Mouse (Mus musculus): ENCODE results near the gene Pcyt2. TPM values are rescaled to one million over a fixed set of nuclear protein-coding genes. Genes with fewer than 3 reads are reported as not detected.

Pcyt2 gene
- polyA plus RNA-seq, 1 experiment: 51.5 TPM

- Histone ChIP-seq H3K79me2 (ENCODE audit: control insufficient read depth, insufficient read depth) (peaks cover 45% of the 10 kb centered on the region), H3K27me3 (ENCODE audit: control insufficient read depth, insufficient read depth, insufficient read length) (no peaks in the 10 kb centered on the region), H3K36me3 (ENCODE audit: control insufficient read depth, insufficient read depth) (peaks cover 73% of the 10 kb centered on the region), H3K4me3 (ENCODE audit: insufficient read depth, poor library complexity, severe bottlenecking) (no peak overlapping the region), H3ac (ENCODE audit: control insufficient read depth, insufficient read length, low read depth) (no peak overlapping the region), H3K79me3 (ENCODE audit: low read depth) (peaks cover 24% of the 10 kb centered on the region)
- no peak for TF ChIP-seq CEBPB (IDR thresholded peaks at IDR 0.05; ENCODE audit: low read depth)
- no peak for TF ChIP-seq MYOG (IDR thresholded peaks at IDR 0.05; ENCODE audit: control insufficient read depth, extremely low read depth, insufficient read length)
- TF ChIP-seq USF1 (IDR thresholded peaks at IDR 0.05; ENCODE audit: low read depth): no peak
- TF ChIP-seq CTCF (IDR thresholded peaks at IDR 0.05; ENCODE audit: control insufficient read depth, insufficient read depth, insufficient read length): no peak
- TF ChIP-seq MAX (IDR thresholded peaks at IDR 0.05): no peak
- TF ChIP-seq MYOD1 (IDR thresholded peaks at IDR 0.05; ENCODE audit: control insufficient read depth, insufficient read length, low read depth): no peak
- TF ChIP-seq FOSL1 (IDR thresholded peaks at IDR 0.05; ENCODE audit: insufficient read depth, low read length, poor library complexity, severe bottlenecking): no peak
Measured at GRCm38 (mm10) chr11:120582268-120582981, 35.3 kb downstream of the Pcyt2 start.

GRCm38 (mm10) chr11:120581490-120582267 is 36.1 kb downstream of the Pcyt2 start, which contains the start of gene Arhgdia:
Arhgdia (minus strand) TSS chr11:120581624.
- H3K4me3 ChIP-seq (ENCODE audit: insufficient read depth, poor library complexity, severe bottlenecking): peak within 1 kb of the TSS; percentile 97
- H3K79me2 ChIP-seq (ENCODE audit: control insufficient read depth, insufficient read depth): peaks cover 45% of the 10 kb centered on the region
- peak within 1 kb of the TSS; percentile 69 for H3ac ChIP-seq (ENCODE audit: control insufficient read depth, insufficient read length, low read depth)
- peak; percentile 14 for TF ChIP-seq CTCF (IDR thresholded peaks at IDR 0.05; ENCODE audit: control insufficient read depth, insufficient read depth, insufficient read length)
- peak; percentile 99 for TF ChIP-seq MAX (IDR thresholded peaks at IDR 0.05)
- no peak for TF ChIP-seq CEBPB (IDR thresholded peaks at IDR 0.05; ENCODE audit: low read depth)
- H3K36me3 ChIP-seq (ENCODE audit: control insufficient read depth, insufficient read depth): peaks cover 73% of the 10 kb centered on the region
- no peaks in the 10 kb centered on the region for H3K27me3 ChIP-seq (ENCODE audit: control insufficient read depth, insufficient read depth, insufficient read length)
- H3K79me3 ChIP-seq (ENCODE audit: low read depth): peaks cover 24% of the 10 kb centered on the region

DNA sequence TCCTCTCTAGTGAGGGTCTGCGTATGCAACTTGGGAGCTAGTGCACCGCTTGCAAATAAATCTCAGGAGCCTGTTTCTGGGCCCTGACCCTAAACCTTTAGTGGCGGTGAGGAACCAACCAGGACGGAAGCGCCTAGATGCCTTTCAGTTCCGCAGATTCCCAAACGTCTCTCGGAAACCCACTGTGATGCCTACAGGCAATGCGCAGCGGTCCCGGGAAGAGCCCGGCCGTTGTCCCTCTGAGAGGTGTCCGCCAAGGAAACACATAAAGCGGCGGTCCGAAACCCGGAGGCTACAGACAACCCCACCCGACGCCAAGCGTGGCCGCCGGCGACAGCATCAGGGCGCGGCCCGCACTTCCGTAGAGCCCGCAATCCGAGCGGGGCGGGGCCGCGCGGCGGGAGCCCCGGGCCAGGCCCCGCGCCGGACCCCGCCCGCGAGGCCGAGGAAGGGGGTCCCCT is 36.8 kb downstream of the Pcyt2 start:
- Histone ChIP-seq H3K4me3 (ENCODE audit: insufficient read depth, poor library complexity, severe bottlenecking) (peak overlapping the region; percentile 97), H3ac (ENCODE audit: control insufficient read depth, insufficient read length, low read depth) (peak overlapping the region; percentile 69), H3K79me3 (ENCODE audit: low read depth) (peaks cover 24% of the 10 kb centered on the region), H3K79me2 (ENCODE audit: control insufficient read depth, insufficient read depth) (peaks cover 45% of the 10 kb centered on the region), H3K36me3 (ENCODE audit: control insufficient read depth, insufficient read depth) (peaks cover 72% of the 10 kb centered on the region), H3K27me3 (ENCODE audit: control insufficient read depth, insufficient read depth, insufficient read length) (no peaks in the 10 kb centered on the region)
- TF ChIP-seq MAX (IDR thresholded peaks at IDR 0.05) (no peak), MYOD1 (IDR thresholded peaks at IDR 0.05; ENCODE audit: control insufficient read depth, insufficient read length, low read depth) (no peak), CEBPB (IDR thresholded peaks at IDR 0.05; ENCODE audit: low read depth) (no peak), FOSL1 (IDR thresholded peaks at IDR 0.05; ENCODE audit: insufficient read depth, low read length, poor library complexity, severe bottlenecking) (no peak), USF1 (IDR thresholded peaks at IDR 0.05; ENCODE audit: low read depth) (no peak), MYOG (IDR thresholded peaks at IDR 0.05; ENCODE audit: control insufficient read depth, extremely low read depth, insufficient read length) (no peak), CTCF (IDR thresholded peaks at IDR 0.05; ENCODE audit: control insufficient read depth, insufficient read depth, insufficient read length) (no peak)

- Histone ChIP-seq H3K27me3 (ENCODE audit: control insufficient read depth, insufficient read depth, insufficient read length) (no peaks in the 10 kb centered on the region), H3K79me2 (ENCODE audit: control insufficient read depth, insufficient read depth) (peaks cover 45% of the 10 kb centered on the region), H3K4me3 (ENCODE audit: insufficient read depth, poor library complexity, severe bottlenecking) (peak overlapping the region; percentile 97), H3K79me3 (ENCODE audit: low read depth) (peaks cover 24% of the 10 kb centered on the region), H3ac (ENCODE audit: control insufficient read depth, insufficient read length, low read depth) (peak overlapping the region; percentile 69), H3K36me3 (ENCODE audit: control insufficient read depth, insufficient read depth) (peaks cover 65% of the 10 kb centered on the region)
- TF ChIP-seq MYOD1 (IDR thresholded peaks at IDR 0.05; ENCODE audit: control insufficient read depth, insufficient read length, low read depth): no peak
- no peak for TF ChIP-seq FOSL1 (IDR thresholded peaks at IDR 0.05; ENCODE audit: insufficient read depth, low read length, poor library complexity, severe bottlenecking)
- TF ChIP-seq MAX (IDR thresholded peaks at IDR 0.05): no peak
- no peak for TF ChIP-seq MYOG (IDR thresholded peaks at IDR 0.05; ENCODE audit: control insufficient read depth, extremely low read depth, insufficient read length)
Measured at GRCm38 (mm10) chr11:120580190-120580589, 37.5 kb downstream of the Pcyt2 start.

- Histone ChIP-seq H3K79me2 (ENCODE audit: control insufficient read depth, insufficient read depth) (peaks cover 49% of the 10 kb centered on the region), H3K36me3 (ENCODE audit: control insufficient read depth, insufficient read depth) (peaks cover 61% of the 10 kb centered on the region), H3ac (ENCODE audit: control insufficient read depth, insufficient read length, low read depth) (peak overlapping the region; percentile 55), H3K79me3 (ENCODE audit: low read depth) (peaks cover 24% of the 10 kb centered on the region), H3K4me3 (ENCODE audit: insufficient read depth, poor library complexity, severe bottlenecking) (peak overlapping the region; percentile 97), H3K27me3 (ENCODE audit: control insufficient read depth, insufficient read depth, insufficient read length) (no peaks in the 10 kb centered on the region)
- no peak for TF ChIP-seq CEBPB (IDR thresholded peaks at IDR 0.05; ENCODE audit: low read depth)
- TF ChIP-seq CTCF (IDR thresholded peaks at IDR 0.05; ENCODE audit: control insufficient read depth, insufficient read depth, insufficient read length): peak; percentile 48
Measured at GRCm38 (mm10) chr11:120579316-120580107, 38.2 kb downstream of the Pcyt2 start.

Data from C2C12 (cell line).